Mouse (Mus musculus) myocyte (in vitro differentiated cells): ENCODE measurements around the gene Slc15a2.

Experiments
- CEBPB ChIP-seq: IDR thresholded peaks from 2 replicates; pipeline ENCODE4 v1.6.1; 2011; ENCODE audit warnings: mild to moderate bottlenecking, moderate library complexity; ENCODE audit not compliant: poor library complexity, insufficient read depth, severe bottlenecking
- E2F4 ChIP-seq: IDR thresholded peaks from one replicate; pipeline ENCODE4 v1.6.1; 2011; ENCODE audit warnings: mild to moderate bottlenecking, control low read depth, moderate library complexity; ENCODE audit not compliant: insufficient read depth
- MAX ChIP-seq: IDR thresholded peaks from one replicate; pipeline ENCODE4 v1.6.1; 2011; ENCODE audit warnings: low read depth, mild to moderate bottlenecking, control low read depth
- MYOD1 ChIP-seq, 3 experiments: IDR thresholded peaks; one replicate each; pipeline ENCODE4 v1.6.1; 2011; ENCODE audit warnings: control low read depth in 2 of 3, low read depth in 2 of 3, mild to moderate bottlenecking in 2 of 3, moderate library complexity in 1 of 3; ENCODE audit not compliant: insufficient read length in 2 of 3, control insufficient read depth in 1 of 3
- POLR2A ChIP-seq: IDR thresholded peaks from one replicate; pipeline ENCODE4 v1.6.1; 2011; ENCODE audit warnings: low read depth, mild to moderate bottlenecking, control low read depth, moderate library complexity; ENCODE audit not compliant: insufficient read length
- POLR2AphosphoS2 ChIP-seq: IDR thresholded peaks from one replicate; pipeline ENCODE4 v1.6.1; 2011; ENCODE audit warnings: low read depth, control low read depth; ENCODE audit not compliant: insufficient read length
- TCF12 ChIP-seq: IDR thresholded peaks from one replicate; pipeline ENCODE4 v1.6.1; 2011; ENCODE audit warnings: mild to moderate bottlenecking, control low read depth; ENCODE audit not compliant: poor library complexity, insufficient read depth, severe bottlenecking
- USF1 ChIP-seq: IDR thresholded peaks from one replicate; pipeline ENCODE4 v1.6.1; 2011; ENCODE audit warnings: low read depth, mild to moderate bottlenecking, control low read depth, moderate library complexity

- TF ChIP-seq MAX = no peak
- TF ChIP-seq CEBPB = no peak
- no peak for TF ChIP-seq POLR2AphosphoS2
- no peak for TF ChIP-seq TCF12
- no peak for TF ChIP-seq MYOD1 (IDR thresholded peaks at IDR 0.05; ENCODE audit: control insufficient read depth in 1 of 3, insufficient read length in 2 of 3, low read depth in 2 of 3)
- no peak for TF ChIP-seq POLR2A
- no peak for TF ChIP-seq USF1
- TF ChIP-seq E2F4 = no peak
These were observed 49.3 kb downstream of the Slc15a2 start for GRCm38 (mm10) chr16:36735421-36735820.
